Mouse (Mus musculus): ENCODE data around the gene Abca15. TPM values are rescaled to one million over a fixed set of nuclear protein-coding genes. Genes with fewer than 3 reads are reported as not detected.
A peak's percentile ranks its signal among the peaks of the same experiment; 100 is the strongest.
"Not testable (repeated sequence)": the region's sequence is repeated elsewhere in the genome, so short reads cannot be mapped to it uniquely, and the experiment has no call there.

Abca15 gene
- polyA plus RNA-seq (2015; fragmentation: Nextera tagmentation; extraction: Ambion mirVana), result not detected in 2 replicates

DNA sequence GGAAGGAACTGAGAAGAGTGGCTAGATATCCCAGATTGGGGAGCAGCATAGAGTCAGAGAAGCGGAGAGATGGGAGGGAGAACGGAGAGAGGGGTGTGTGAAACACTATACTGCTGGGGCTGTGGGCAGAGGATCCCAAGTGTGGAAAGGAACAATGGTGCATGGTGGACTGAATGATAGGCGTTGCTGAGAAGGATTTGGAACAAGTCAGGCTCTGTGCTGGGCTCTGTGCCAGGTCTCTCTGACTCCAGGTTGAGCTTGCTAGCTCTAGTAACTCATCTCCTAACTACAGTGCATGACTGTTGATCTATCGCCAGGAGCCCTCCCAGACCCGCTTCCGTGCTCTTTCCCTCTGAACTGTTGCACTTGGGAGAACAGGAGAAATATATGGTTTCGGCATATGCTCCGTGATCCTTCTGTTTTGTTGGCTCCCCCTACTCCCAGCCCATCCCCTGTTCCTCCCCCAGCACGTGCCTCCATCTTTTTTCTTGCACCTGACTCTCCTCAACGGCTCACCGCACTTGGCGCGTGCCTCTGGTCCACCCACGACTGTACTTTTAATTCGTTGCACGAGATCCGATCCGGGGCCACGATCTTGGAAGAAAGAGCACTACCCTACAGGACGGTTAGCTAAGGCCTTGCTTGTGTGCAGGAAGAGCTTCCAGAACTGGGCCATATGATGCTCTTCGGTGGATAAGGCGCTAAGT lies at the start of gene Abca15:
Abca15 (plus strand) TSS at position 584 of the 707 bp plus-strand sequence.
- no peak for DNase-seq (ENCODE audit: low spot score)
- no peak within 1 kb of the TSS for H3K4me3 ChIP-seq (ENCODE audit: low read depth, low read length)
- no peaks in the 10 kb centered on the region for H3K9me3 ChIP-seq (ENCODE audit: control insufficient read depth, low read length)
- WGBS, result 72% methylated on average over 22 of the region's 22 CpGs
- no peak for ATAC-seq (ENCODE audit: low FRiP score, low TSS enrichment)
- no peaks in the 10 kb centered on the region for H3K36me3 ChIP-seq (ENCODE audit: control insufficient read depth, insufficient read depth, low read length)
- no peak for TF ChIP-seq CTCF (IDR thresholded peaks at IDR 0.05; ENCODE audit: low read depth)
- TF ChIP-seq EP300 (optimal IDR thresholded peaks at IDR 0.05), result no peak
- peak within 1 kb of the TSS; percentile 40 for H3K4me2 ChIP-seq (replicated peaks; ENCODE audit: low read depth)
- no peak within 1 kb of the TSS for H3K9ac ChIP-seq (ENCODE audit: low read length)
- no peak within 1 kb of the TSS for H3K27ac ChIP-seq (replicated peaks)
- no peaks in the 10 kb centered on the region for H3K4me1 ChIP-seq (replicated peaks; ENCODE audit: control insufficient read depth, insufficient read depth)
- H3K27me3 ChIP-seq (ENCODE audit: control insufficient read depth, insufficient read depth, low read length), result no peaks in the 10 kb centered on the region

DNA sequence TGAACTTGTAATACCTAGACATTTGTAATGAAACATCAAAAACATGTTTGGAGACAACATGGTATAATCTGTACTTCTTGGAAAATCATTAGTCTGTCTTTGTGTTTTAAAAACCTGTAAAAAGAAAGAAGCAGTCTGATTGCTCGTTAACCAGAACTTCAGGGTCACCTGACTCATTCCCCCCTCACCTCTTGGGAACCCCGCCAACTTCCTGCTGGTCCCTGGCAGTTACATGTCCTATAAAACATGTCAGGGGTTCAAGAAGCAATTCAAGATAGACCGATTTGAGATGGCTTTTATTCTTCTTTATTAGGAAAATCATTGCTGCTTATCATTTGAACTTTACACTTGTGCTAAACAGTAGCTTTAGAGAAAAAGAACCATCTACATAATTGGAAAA lies 43.2 kb upstream of the Abca15 start:
- no peaks in the 10 kb centered on the region for H3K9me3 ChIP-seq (ENCODE audit: control insufficient read depth, low read length)
- ATAC-seq (ENCODE audit: low FRiP score, low TSS enrichment), result no peak
- H3K4me1 ChIP-seq (replicated peaks; ENCODE audit: control insufficient read depth, insufficient read depth), result no peaks in the 10 kb centered on the region
- H3K9ac ChIP-seq (ENCODE audit: low read length), result no peak overlapping the region
- DNase-seq (ENCODE audit: low spot score), result peak; percentile 15
- no peak overlapping the region for H3K4me2 ChIP-seq (replicated peaks; ENCODE audit: low read depth)
- no peaks in the 10 kb centered on the region for H3K27me3 ChIP-seq (ENCODE audit: control insufficient read depth, insufficient read depth, low read length)
- no peaks in the 10 kb centered on the region for H3K36me3 ChIP-seq (ENCODE audit: control insufficient read depth, insufficient read depth, low read length)
- WGBS, result 67% methylated on average over 3 of the region's 3 CpGs
- TF ChIP-seq CTCF (IDR thresholded peaks at IDR 0.05; ENCODE audit: low read depth) (no peak), EP300 (optimal IDR thresholded peaks at IDR 0.05) (no peak)
- H3K4me3 ChIP-seq (ENCODE audit: low read depth, low read length), result no peak overlapping the region
- H3K27ac ChIP-seq (replicated peaks), result no peak overlapping the region

DNA sequence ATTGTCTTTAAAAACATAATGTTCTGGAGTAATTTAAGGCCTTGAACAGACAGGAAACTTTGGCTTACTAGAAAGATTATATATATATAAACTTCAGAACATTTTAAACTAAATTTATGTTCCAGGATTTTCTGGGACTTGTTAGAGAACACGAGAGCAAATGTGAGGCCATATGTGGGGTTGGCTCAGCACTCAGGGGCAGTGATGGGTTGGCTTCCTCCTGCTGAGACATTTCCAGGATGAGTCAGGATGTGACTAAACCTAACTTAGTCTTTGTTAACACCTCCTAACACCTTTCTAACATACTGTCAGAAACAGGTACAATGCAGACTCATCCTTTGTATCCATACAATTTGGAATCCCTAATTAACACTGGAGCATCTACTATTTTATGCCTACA lies 12.4 kb upstream of the Abca15 start:
- no peak overlapping the region for H3K9ac ChIP-seq (ENCODE audit: low read length)
- no peak overlapping the region for H3K4me3 ChIP-seq (ENCODE audit: low read depth, low read length)
- H3K4me1 ChIP-seq (replicated peaks; ENCODE audit: control insufficient read depth, insufficient read depth), result no peaks in the 10 kb centered on the region
- no peaks in the 10 kb centered on the region for H3K36me3 ChIP-seq (ENCODE audit: control insufficient read depth, insufficient read depth, low read length)
- H3K27me3 ChIP-seq (ENCODE audit: control insufficient read depth, insufficient read depth, low read length), result no peaks in the 10 kb centered on the region
- H3K4me2 ChIP-seq (replicated peaks; ENCODE audit: low read depth), result no peak overlapping the region
- H3K9me3 ChIP-seq (ENCODE audit: control insufficient read depth, low read length), result no peaks in the 10 kb centered on the region
- ATAC-seq (ENCODE audit: low FRiP score, low TSS enrichment) (no peak), DNase-seq (ENCODE audit: low spot score) (no peak)
- no peak overlapping the region for H3K27ac ChIP-seq (replicated peaks)
- TF ChIP-seq CTCF (IDR thresholded peaks at IDR 0.05; ENCODE audit: low read depth) (no peak), EP300 (optimal IDR thresholded peaks at IDR 0.05) (no peak)
- WGBS, result 41% methylated on average over 1 of the region's 1 CpGs

DNA sequence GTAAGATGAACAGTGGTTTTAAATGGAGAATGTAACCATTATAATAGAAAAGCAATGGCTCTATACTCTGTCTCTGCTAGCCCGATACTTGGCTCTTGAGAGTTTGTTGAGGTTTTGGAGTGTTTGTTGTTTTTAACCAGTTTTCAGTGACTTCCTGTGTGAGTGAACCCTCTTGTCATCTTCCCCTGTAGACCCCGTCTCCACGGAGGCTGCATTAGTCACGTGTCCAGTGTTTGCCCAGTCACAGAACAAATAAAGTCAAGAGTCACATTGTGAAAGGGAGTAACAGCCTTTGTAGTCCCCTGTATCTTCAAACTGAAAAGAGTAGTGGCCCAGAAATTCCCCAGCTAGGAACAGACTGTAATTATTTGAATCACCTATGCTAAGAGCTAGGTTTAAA lies 5.5 kb upstream of the Abca15 start:
- Histone ChIP-seq H3K27me3 (ENCODE audit: control insufficient read depth, insufficient read depth, low read length) (no peaks in the 10 kb centered on the region), H3K9me3 (ENCODE audit: control insufficient read depth, low read length) (no peaks in the 10 kb centered on the region), H3K4me1 (replicated peaks; ENCODE audit: control insufficient read depth, insufficient read depth) (no peaks in the 10 kb centered on the region), H3K27ac (replicated peaks) (no peak overlapping the region), H3K9ac (ENCODE audit: low read length) (no peak overlapping the region), H3K4me3 (ENCODE audit: low read depth, low read length) (no peak overlapping the region), H3K4me2 (replicated peaks; ENCODE audit: low read depth) (no peak overlapping the region), H3K36me3 (ENCODE audit: control insufficient read depth, insufficient read depth, low read length) (no peaks in the 10 kb centered on the region)
- DNase-seq (ENCODE audit: low spot score), result no peak
- 35% methylated on average over 4 of the region's 4 CpGs for WGBS
- TF ChIP-seq EP300 (optimal IDR thresholded peaks at IDR 0.05) (no peak), CTCF (IDR thresholded peaks at IDR 0.05; ENCODE audit: low read depth) (no peak)
- ATAC-seq (ENCODE audit: low FRiP score, low TSS enrichment), result no peak

DNA sequence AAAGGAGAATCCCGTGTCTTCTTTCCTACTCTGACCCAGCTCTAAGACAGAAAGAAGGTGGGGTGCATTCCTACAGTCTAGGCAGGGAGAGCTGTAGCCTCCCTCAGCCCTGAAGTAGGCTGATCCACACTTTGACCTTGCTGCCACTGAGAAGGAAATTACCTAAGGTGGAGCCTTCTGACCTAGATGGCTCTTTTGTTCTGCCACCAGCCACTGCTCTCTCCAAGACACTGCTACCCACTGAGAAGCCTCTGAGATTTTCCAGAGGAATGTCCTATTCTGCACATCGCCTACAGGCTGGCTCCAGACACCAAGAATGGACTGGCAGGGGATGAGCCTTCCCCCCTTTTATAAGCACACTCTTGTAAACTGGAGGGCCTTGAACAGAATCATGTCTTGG lies 2.6 kb upstream of the Abca15 start:
- not testable (repeated sequence) for H3K27ac ChIP-seq (replicated peaks); H3K4me1 ChIP-seq (replicated peaks; ENCODE audit: control insufficient read depth, insufficient read depth); H3K9me3 ChIP-seq (ENCODE audit: control insufficient read depth, low read length); ATAC-seq (ENCODE audit: low FRiP score, low TSS enrichment); H3K27me3 ChIP-seq (ENCODE audit: control insufficient read depth, insufficient read depth, low read length); H3K36me3 ChIP-seq (ENCODE audit: control insufficient read depth, insufficient read depth, low read length); H3K9ac ChIP-seq (ENCODE audit: low read length); H3K4me2 ChIP-seq (replicated peaks; ENCODE audit: low read depth); H3K4me3 ChIP-seq (ENCODE audit: low read depth, low read length); DNase-seq (ENCODE audit: low spot score)
- WGBS, result 71% methylated on average over 2 of the region's 2 CpGs

DNA sequence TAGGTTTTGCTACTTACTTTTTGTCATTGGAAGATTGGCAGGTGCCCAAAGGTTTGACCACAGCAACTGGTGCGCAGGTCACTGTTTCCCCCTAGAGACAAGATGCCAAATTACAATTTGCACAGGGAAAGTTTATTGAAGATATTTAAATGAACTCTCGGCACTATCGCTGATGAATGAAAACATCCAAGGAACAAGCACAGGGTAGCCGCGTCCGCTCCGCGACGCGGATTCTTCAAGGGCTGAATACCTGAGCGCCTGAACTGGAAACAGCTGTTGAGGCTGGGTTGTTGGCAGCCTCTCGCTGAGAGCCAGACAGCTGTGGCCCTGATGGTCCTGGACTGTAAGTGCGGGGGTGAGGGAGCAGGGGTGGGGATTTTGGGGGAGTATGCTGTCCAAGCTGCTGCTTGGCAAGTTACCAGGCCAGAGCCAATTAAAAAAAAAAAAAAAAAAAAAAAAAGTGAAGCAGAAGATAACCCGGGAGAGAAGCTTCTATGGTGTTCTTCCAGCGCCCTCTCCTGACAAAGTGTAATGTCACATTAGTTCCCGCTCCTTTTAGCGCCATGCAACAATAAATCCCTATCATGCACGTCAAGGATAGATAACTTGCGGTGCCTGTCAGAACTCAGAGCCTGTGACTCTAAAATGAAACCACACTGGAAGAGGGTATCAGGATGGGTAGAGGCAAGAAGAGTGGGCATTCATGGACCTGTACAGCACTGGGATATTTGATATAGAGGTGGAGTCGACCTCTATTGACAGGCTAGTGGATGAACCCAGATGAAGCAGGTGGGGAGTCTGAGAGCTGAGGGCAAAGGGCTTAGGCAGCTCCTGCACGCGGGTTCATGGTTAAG lies 1.0 kb upstream of the Abca15 start:
- peak; percentile 13 for DNase-seq (ENCODE audit: low spot score)

More for the DNA sequence above, 1.0 kb upstream of the Abca15 start:
- H3K4me1 ChIP-seq (replicated peaks; ENCODE audit: control insufficient read depth, insufficient read depth), result no peaks in the 10 kb centered on the region
- H3K36me3 ChIP-seq (ENCODE audit: control insufficient read depth, insufficient read depth, low read length), result no peaks in the 10 kb centered on the region
- no peak overlapping the region for H3K27ac ChIP-seq (replicated peaks)
- H3K9me3 ChIP-seq (ENCODE audit: control insufficient read depth, low read length), result no peaks in the 10 kb centered on the region
- no peak for ATAC-seq (ENCODE audit: low FRiP score, low TSS enrichment)
- TF ChIP-seq EP300 (optimal IDR thresholded peaks at IDR 0.05) (no peak), CTCF (IDR thresholded peaks at IDR 0.05; ENCODE audit: low read depth) (peak; percentile 66)
- H3K4me3 ChIP-seq (ENCODE audit: low read depth, low read length), result no peak overlapping the region
- no peaks in the 10 kb centered on the region for H3K27me3 ChIP-seq (ENCODE audit: control insufficient read depth, insufficient read depth, low read length)
- no peak overlapping the region for H3K9ac ChIP-seq (ENCODE audit: low read length)
- peak overlapping the region; percentile 40 for H3K4me2 ChIP-seq (replicated peaks; ENCODE audit: low read depth)
- WGBS, result 11% methylated on average over 22 of the region's 22 CpGs
